ENCODE assay signal across 19 mouse cellular contexts in genomic region chr10:16438414-16438813, GRCm38 (mm10).
DNase-seq lines count a peak whose midpoint lies in the region; ATAC-seq and TF ChIP-seq lines count a peak whose summit lies in the region.
"Had no signal": no experiment of that assay in that cellular context is flagged by ENCODE, and none has a peak within 500 bp of the region (broad histone marks: within the 10 kb centered on the region; RNA-seq: fewer than 3 reads in every experiment).

No protein-coding gene starts in this region.

- no peak overlapping the region for H3K27ac ChIP-seq in liver, postnatal 0 days (ENCODE audit: low read depth)
- no peak overlapping the region for H3K27ac ChIP-seq in kidney, embryonic 14.5 days (ENCODE audit: low read depth, low read length)
- H3K27ac ChIP-seq: embryonic facial prominence, embryonic 10.5 days; embryonic facial prominence, embryonic 12.5 days; forebrain, embryonic 13.5 days; forebrain, embryonic 15.5 days had no signal

- ATAC-seq in liver, postnatal 0 days, result no peak
- peak; percentile 68 to 71 for ATAC-seq in hematopoietic stem cell, adult 5-6 weeks (replicated peaks in 1 of 2; ENCODE audit: insufficient read depth in 1 of 2, low FRiP score in 2 of 2, low TSS enrichment in 1 of 2, low read depth in 1 of 2, poor library complexity in 2 of 2, severe bottlenecking in 2 of 2)
- ATAC-seq in kidney, embryonic 14.5 days (ENCODE audit: low FRiP score, low TSS enrichment), result no peak
- ATAC-seq: forebrain, embryonic 13.5 days; forebrain, embryonic 15.5 days; forebrain, postnatal 0 days had no signal

- H3K9ac ChIP-seq in liver, postnatal 0 days (replicated peaks), result no peak overlapping the region
- no peak overlapping the region for H3K9ac ChIP-seq in kidney, embryonic 14.5 days (ENCODE audit: low read depth, low read length)
- H3K9ac ChIP-seq: embryonic facial prominence, embryonic 12.5 days; forebrain, embryonic 13.5 days; forebrain, embryonic 15.5 days; forebrain, postnatal 0 days had no signal

- H3K36me3 ChIP-seq in liver, postnatal 0 days (replicated peaks; ENCODE audit: insufficient read depth, low read length), result no peaks in the 10 kb centered on the region
- H3K36me3 ChIP-seq in kidney, embryonic 14.5 days (ENCODE audit: control insufficient read depth, insufficient read depth, low read length), result no peaks in the 10 kb centered on the region
- H3K36me3 ChIP-seq: embryonic facial prominence, embryonic 10.5 days; embryonic facial prominence, embryonic 12.5 days; forebrain, embryonic 15.5 days had no signal

- no peaks in the 10 kb centered on the region for H3K4me1 ChIP-seq in liver, postnatal 0 days (ENCODE audit: insufficient read depth)
- no peaks in the 10 kb centered on the region for H3K4me1 ChIP-seq in kidney, embryonic 14.5 days (ENCODE audit: control insufficient read depth, insufficient read depth, low read length)
- H3K4me1 ChIP-seq: embryonic facial prominence, embryonic 10.5 days; embryonic facial prominence, embryonic 12.5 days had no signal

- DNase-seq in liver, postnatal 0 days, result no peak
- no peak for DNase-seq in liver
- no peak for DNase-seq in heart, adult 18-20 months
- DNase-seq: adrenal gland, adult 2 months; adrenal gland, postnatal 10 days; adrenal gland, postnatal 25 days; cerebellum, adult 11 months; cerebellum, adult 18-20 months; cerebellum, adult 8-10 months; cerebellum, adult 9-11 months; cerebellum, postnatal 14 days; cerebellum, postnatal 36 days; forebrain, postnatal 0 days had no signal

- TF ChIP-seq CTCF in liver, postnatal 0 days (IDR thresholded peaks at IDR 0.05; ENCODE audit: low read depth), result no peak

- no peaks in the 10 kb centered on the region for H3K9me3 ChIP-seq in liver, postnatal 0 days (ENCODE audit: low read length)
- no peaks in the 10 kb centered on the region for H3K9me3 ChIP-seq in kidney, embryonic 14.5 days (ENCODE audit: control insufficient read depth, low read length)
- H3K9me3 ChIP-seq: embryonic facial prominence, embryonic 10.5 days; embryonic facial prominence, embryonic 12.5 days; forebrain, embryonic 13.5 days; forebrain, embryonic 15.5 days had no signal

- peak; percentile 63 for TF ChIP-seq EP300 in liver, postnatal 0 days (IDR thresholded peaks at IDR 0.05; ENCODE audit: low read depth)

- WGBS in liver, postnatal 0 days (ENCODE audit: insufficient replicate concordance), result 47% methylated on average over 4 of the region's 4 CpGs
- WGBS in kidney, embryonic 14.5 days, result 87% methylated on average over 4 of the region's 4 CpGs

- no peaks in the 10 kb centered on the region for H3K27me3 ChIP-seq in liver, postnatal 0 days (ENCODE audit: insufficient read depth, low read length)
- H3K27me3 ChIP-seq in kidney, embryonic 14.5 days (ENCODE audit: control insufficient read depth, insufficient read depth, low read length), result no peaks in the 10 kb centered on the region
- H3K27me3 ChIP-seq: embryonic facial prominence, embryonic 12.5 days; forebrain, embryonic 13.5 days; forebrain, embryonic 15.5 days had no signal

- H3K4me3 ChIP-seq in liver, postnatal 0 days (ENCODE audit: low read depth, low read length), result no peak overlapping the region
- no peak overlapping the region for H3K4me3 ChIP-seq in kidney, embryonic 14.5 days (ENCODE audit: low read length)
- H3K4me3 ChIP-seq: embryonic facial prominence, embryonic 10.5 days; embryonic facial prominence, embryonic 12.5 days; forebrain, embryonic 13.5 days; forebrain, embryonic 15.5 days had no signal

- H3K4me2 ChIP-seq in liver, postnatal 0 days (ENCODE audit: low read depth, low read length), result no peak overlapping the region
- H3K4me2 ChIP-seq in kidney, embryonic 14.5 days (replicated peaks; ENCODE audit: low read depth, low read length), result no peak overlapping the region
- H3K4me2 ChIP-seq: embryonic facial prominence, embryonic 12.5 days; forebrain, embryonic 13.5 days; forebrain, embryonic 15.5 days had no signal

Comparison
In these comparisons a context has a peak if more than half of its experiments do, and no peak if none do; other contexts are left out.
1. ATAC-seq: peak in hematopoietic stem cell, adult 5-6 weeks (2 of 2); none in liver, postnatal 0 days (single experiment) and kidney, embryonic 14.5 days (single experiment).